Mouse (Mus musculus): ENCODE results near the gene Htra1. TPM values are rescaled to one million over a fixed set of nuclear protein-coding genes. Genes with fewer than 3 reads are reported as not detected.

The Htra1 gene
- polyA plus RNA-seq, 1 experiment from 2014 or later, result 7.9 TPM

DNA sequence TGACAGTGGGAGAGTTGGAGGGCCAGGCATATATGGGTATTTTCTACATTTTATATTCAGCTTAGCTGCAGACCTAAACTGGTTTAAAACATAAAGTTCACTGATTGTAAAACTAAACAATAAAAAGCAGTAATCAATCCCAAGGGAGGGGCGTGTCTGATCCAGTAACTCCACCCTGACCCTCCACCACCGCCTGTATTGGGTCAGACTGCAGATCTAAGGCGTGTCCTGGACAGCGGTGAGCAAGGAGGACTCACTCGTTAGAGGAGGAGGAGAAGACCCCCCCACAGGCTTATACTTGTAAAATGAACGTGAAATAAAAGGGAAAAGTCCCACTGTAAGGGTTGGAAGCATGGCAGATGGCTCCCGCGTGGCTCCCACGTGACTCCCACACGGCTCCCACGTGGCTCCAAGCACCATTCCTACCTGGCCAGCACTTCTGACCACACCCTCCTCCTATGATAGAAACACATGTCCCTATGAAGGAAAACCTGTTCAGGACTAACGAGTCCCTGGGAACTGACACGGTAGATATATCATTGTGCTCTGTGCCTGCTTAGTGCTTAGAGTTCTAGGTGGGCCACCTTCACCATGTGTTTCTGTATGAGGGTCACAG, 55.4 kb downstream of the Htra1 start:
- Histone ChIP-seq H3K9me3 (no peaks in the 10 kb centered on the region), H3K27me3 (replicated peaks) (no peaks in the 10 kb centered on the region), H3K4me2 (replicated peaks) (no peak overlapping the region), H3K4me3 (no peak overlapping the region), H3K9ac (no peak overlapping the region), H3K4me1 (no peaks in the 10 kb centered on the region), H3K27ac (no peak overlapping the region), H3K36me3 (no peaks in the 10 kb centered on the region)
- 87% methylated on average over 13 of the region's 13 CpGs for WGBS
- ATAC-seq (ENCODE audit: low FRiP score, low read depth), result no peak

DNA sequence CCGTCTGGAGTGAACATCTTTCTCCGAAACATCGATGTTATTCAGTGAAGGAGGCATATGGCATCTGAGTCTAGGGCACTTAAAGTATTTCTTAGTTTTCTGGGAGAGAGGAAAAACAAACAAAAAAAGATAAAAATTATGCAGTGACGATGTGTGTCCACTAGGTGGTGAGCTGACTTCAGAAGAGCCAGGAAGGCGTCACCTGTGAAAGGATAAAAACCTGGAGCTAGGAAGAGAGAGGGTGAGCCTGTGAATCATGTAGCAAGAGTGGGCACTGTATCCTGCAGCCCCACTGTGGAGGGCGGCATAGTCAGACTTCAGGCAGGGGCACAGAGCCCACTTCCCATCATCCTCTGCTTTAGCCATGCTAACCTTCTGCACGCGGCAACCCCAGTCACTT, 58.0 kb downstream of the Htra1 start:
- H3K9me3 ChIP-seq, result no peaks in the 10 kb centered on the region
- H3K4me1 ChIP-seq, result no peaks in the 10 kb centered on the region
- no peak for ATAC-seq (ENCODE audit: low FRiP score, low read depth)
- H3K4me2 ChIP-seq (replicated peaks), result no peak overlapping the region
- H3K36me3 ChIP-seq, result no peaks in the 10 kb centered on the region
- no peak overlapping the region for H3K4me3 ChIP-seq
- WGBS, result 55% methylated on average over 8 of the region's 8 CpGs
- H3K27ac ChIP-seq, result no peak overlapping the region
- H3K27me3 ChIP-seq (replicated peaks), result no peaks in the 10 kb centered on the region
- H3K9ac ChIP-seq, result no peak overlapping the region

DNA sequence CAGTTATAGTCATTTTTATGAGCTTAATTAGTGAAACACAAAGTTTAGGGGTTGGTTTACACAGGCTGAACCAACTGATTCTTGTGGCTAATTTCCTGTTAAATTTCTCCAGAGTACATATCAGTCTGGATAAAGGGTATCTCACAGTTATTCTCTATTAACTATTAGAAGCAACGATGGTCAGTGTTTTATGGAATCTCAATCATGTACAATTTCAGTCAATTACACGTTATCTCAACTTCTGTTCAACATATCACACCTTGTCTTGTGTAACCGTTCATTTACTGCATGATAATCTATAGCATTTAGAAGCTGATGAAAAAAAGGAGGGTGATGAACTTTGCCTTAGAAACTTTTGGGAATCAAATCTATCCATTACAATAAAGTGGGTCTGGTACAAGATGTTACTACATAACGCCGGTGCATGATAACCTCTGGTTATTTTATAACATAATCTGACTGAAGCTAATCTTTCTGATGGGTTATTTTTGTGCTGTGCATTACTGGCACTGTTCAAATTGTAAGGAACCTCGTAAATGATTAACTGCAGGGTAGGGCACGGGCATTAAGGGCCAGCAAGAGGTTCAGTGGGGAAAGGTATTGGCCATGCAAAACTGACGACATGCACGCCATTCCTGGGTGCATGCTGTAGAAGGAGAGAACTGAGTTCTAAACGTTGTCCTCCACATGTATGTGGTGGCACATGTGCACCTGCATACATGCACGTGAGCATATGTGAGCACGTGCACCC, 66.2 kb downstream of the Htra1 start:
- H3K4me2 ChIP-seq (replicated peaks), result no peak overlapping the region
- peaks cover 17% of the 10 kb centered on the region for H3K9me3 ChIP-seq
- H3K27me3 ChIP-seq (replicated peaks), result no peaks in the 10 kb centered on the region
- no peaks in the 10 kb centered on the region for H3K36me3 ChIP-seq
- no peak overlapping the region for H3K4me3 ChIP-seq
- no peak overlapping the region for H3K9ac ChIP-seq
- ATAC-seq (ENCODE audit: low FRiP score, low read depth), result no peak
- no peaks in the 10 kb centered on the region for H3K4me1 ChIP-seq
- no peak overlapping the region for H3K27ac ChIP-seq
- WGBS, result 88% methylated on average over 12 of the region's 12 CpGs

DNA sequence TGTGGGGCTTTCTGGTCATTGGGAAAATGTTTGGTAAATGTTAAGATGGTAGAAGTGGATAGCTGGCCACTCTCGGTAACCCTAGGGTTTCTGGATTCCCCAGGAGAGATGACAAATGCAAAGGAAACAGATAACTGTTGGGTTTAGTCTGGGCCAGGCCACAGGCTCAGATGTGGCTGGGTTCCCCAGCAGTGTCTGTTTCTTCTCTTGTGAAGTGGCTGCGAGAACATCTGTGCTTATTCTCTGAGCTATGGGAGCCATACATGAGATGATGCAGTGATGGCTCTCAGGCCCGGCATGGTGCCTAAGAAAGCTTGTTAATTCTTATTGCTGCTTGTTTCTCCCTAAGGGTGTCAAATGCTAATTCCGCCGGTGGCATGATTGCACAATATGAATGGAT, 68.2 kb downstream of the Htra1 start:
- 93% methylated on average over 5 of the region's 5 CpGs for WGBS
- Histone ChIP-seq H3K4me3 (no peak overlapping the region), H3K9ac (no peak overlapping the region), H3K27me3 (replicated peaks) (no peaks in the 10 kb centered on the region), H3K4me1 (no peaks in the 10 kb centered on the region), H3K36me3 (no peaks in the 10 kb centered on the region), H3K27ac (no peak overlapping the region), H3K4me2 (replicated peaks) (no peak overlapping the region), H3K9me3 (peaks cover 20% of the 10 kb centered on the region)
- ATAC-seq (ENCODE audit: low FRiP score, low read depth), result no peak

DNA sequence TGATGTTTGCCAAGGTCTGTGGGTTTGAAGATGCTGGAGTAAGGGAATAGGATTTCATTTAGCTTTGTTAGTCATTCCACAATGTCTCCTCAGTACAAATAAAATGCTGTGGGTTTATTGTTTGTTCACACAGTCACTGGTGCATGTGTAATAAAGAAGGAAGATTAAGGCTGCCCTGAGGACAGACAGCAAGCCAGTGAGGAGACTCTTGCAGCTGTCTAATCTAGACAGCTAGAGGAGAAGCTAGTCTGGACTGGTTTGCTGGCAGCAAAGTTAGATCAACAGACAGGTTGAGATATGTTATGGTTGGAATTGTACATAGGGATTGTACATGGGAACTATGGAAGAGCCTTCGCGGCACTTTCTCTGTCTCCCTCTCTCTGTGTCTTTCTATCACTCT, 71.3 kb downstream of the Htra1 start:
- H3K4me3 ChIP-seq, result no peak overlapping the region
- no peak overlapping the region for H3K9ac ChIP-seq
- WGBS, result 93% methylated on average over 2 of the region's 2 CpGs
- no peak for ATAC-seq (ENCODE audit: low FRiP score, low read depth)
- H3K9me3 ChIP-seq, result peaks cover 20% of the 10 kb centered on the region
- H3K27ac ChIP-seq, result no peak overlapping the region
- H3K4me2 ChIP-seq (replicated peaks), result no peak overlapping the region
- no peaks in the 10 kb centered on the region for H3K36me3 ChIP-seq
- no peaks in the 10 kb centered on the region for H3K4me1 ChIP-seq
- no peaks in the 10 kb centered on the region for H3K27me3 ChIP-seq (replicated peaks)

DNA sequence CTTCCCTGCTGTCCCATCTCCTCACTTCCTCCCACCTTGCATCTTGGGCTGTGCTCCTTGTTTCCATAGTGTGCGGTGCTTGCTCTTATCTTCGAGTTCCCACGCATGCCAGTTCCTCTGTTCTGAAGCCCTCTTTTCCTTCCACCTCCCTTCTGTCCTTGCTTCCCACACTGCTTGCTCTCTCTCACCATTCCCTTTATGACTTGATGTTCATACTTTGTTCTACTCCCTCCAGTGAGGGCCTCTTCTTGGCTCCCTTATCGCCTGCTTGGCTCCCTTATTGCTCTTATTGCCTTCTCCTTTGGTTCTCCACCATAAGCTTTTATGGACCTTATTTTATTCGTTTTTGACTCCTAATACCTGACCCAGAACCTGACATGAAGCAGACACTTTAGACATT, 73.3 kb downstream of the Htra1 start:
- no peaks in the 10 kb centered on the region for H3K36me3 ChIP-seq
- no peaks in the 10 kb centered on the region for H3K4me1 ChIP-seq
- H3K27ac ChIP-seq, result no peak overlapping the region
- whole genome bisulfite sequencing, result 85% methylated on average over 5 of the region's 5 CpGs
- ATAC-seq (ENCODE audit: low FRiP score, low read depth), result no peak
- H3K4me3 ChIP-seq, result no peak overlapping the region
- H3K9me3 ChIP-seq, result peaks cover 20% of the 10 kb centered on the region
- no peak overlapping the region for H3K4me2 ChIP-seq (replicated peaks)
- no peak overlapping the region for H3K9ac ChIP-seq
- no peaks in the 10 kb centered on the region for H3K27me3 ChIP-seq (replicated peaks)

DNA sequence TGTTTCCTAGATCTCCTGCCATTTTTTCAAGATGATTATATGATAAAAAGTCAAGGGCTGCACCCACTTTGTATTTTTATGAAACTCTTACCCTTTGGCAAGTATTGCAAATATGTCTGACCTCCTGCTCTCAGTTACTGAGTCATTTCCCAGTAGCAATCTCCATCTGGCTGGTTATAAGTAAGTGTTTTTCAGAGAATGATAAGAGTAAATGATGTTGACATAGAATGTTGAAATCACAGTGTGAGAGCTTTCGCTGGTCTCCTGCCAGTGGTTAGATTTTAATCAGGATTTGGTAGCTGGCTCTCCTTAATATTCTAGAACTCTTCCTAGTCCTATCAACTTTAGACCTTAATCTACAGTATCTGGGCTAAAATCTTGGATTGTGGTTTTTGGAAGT, 76.0 kb downstream of the Htra1 start:
- Histone ChIP-seq H3K4me1 (no peaks in the 10 kb centered on the region), H3K27me3 (replicated peaks) (no peaks in the 10 kb centered on the region), H3K4me2 (replicated peaks) (no peak overlapping the region), H3K9me3 (peaks cover 6% of the 10 kb centered on the region; the same call in 1 of the 2 replicates), H3K36me3 (no peaks in the 10 kb centered on the region), H3K27ac (no peak overlapping the region), H3K4me3 (no peak overlapping the region), H3K9ac (no peak overlapping the region)
- WGBS, result 89% methylated on average over 1 of the region's 1 CpGs
- no peak for ATAC-seq (ENCODE audit: low FRiP score, low read depth)

DNA sequence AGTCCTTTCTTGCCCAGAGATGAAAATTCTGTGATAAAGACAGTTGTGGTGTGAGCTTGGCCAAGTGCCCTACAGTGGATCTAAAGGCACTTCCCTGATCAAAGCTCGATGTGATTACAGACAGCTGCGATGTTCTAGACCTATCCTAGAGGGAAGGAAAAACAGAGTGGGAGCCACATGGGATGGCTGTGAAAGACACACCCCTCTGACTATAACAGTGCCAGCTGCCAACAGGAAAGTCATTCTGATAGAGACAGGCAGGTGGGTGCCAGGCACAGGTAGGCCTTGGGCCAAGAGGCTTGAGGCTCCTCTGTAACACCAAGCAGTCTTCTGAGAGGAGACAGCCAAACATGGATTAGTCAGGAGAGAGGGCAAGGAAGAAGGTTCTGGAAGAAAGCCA, 83.3 kb downstream of the Htra1 start:
- H3K27me3 ChIP-seq (replicated peaks), result no peaks in the 10 kb centered on the region
- 90% methylated on average over 2 of the region's 2 CpGs for WGBS
- no peak for ATAC-seq (ENCODE audit: low FRiP score, low read depth)

DNA sequence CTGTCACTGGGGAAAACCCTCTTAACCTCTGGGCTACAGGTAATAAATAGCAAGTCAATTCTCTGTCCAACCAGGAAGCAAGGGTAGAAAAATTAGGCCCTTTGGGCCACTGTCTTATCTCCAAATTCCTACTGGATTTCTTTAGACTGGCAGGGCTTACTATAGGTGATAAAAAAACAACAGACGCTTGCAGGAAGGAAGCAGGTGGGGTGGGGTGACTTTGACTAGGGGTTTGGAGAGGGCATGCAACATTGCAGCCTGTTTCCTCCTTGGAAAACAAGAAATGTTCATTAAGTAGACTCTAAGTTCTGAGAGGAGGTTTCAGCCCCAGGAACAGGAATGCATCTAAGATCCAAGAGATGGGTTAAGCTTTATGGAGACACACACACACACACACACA, 88.9 kb downstream of the Htra1 start:
- H3K36me3 ChIP-seq, result no peaks in the 10 kb centered on the region
- WGBS, result 74% methylated on average over 1 of the region's 1 CpGs

More for the DNA sequence above, 83.3 kb downstream of the Htra1 start:
- H3K9ac ChIP-seq, result no peak overlapping the region
- peaks cover 5% of the 10 kb centered on the region; the same call in 1 of the 2 replicates for H3K9me3 ChIP-seq
- no peak overlapping the region for H3K4me3 ChIP-seq
- H3K27ac ChIP-seq, result no peak overlapping the region
- H3K4me1 ChIP-seq, result no peaks in the 10 kb centered on the region
- H3K4me2 ChIP-seq (replicated peaks), result no peak overlapping the region
- no peaks in the 10 kb centered on the region for H3K36me3 ChIP-seq

DNA sequence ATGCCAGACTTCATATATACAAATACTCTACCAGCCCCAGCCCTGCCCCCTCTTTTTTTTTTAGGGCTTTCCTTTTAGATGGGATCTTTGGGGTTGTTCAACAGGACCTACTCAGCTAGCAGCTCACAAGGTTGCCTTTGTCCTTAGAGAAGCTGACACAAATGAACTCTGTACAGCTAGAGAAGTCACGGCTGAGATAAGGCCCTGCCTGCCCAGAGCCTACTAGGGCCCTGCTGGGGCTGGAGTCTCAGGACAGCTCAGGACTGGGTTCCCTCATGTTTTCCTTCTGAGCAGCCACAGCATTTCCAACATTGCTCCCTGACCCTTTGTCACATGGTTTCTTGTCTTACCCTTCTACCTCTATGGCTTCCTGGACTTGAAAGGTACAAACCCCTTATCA, 91.6 kb downstream of the Htra1 start:
- no peaks in the 10 kb centered on the region for H3K9me3 ChIP-seq
- H3K27me3 ChIP-seq (replicated peaks), result no peaks in the 10 kb centered on the region
- no peak overlapping the region for H3K27ac ChIP-seq
- H3K4me3 ChIP-seq, result no peak overlapping the region
- no peaks in the 10 kb centered on the region for H3K36me3 ChIP-seq
- H3K9ac ChIP-seq, result no peak overlapping the region
- WGBS, result 83% methylated on average over 1 of the region's 1 CpGs
- no peak overlapping the region for H3K4me2 ChIP-seq (replicated peaks)
- no peaks in the 10 kb centered on the region for H3K4me1 ChIP-seq
- ATAC-seq (ENCODE audit: low FRiP score, low read depth), result no peak

More for the DNA sequence above, 88.9 kb downstream of the Htra1 start:
- Histone ChIP-seq H3K4me1 (no peaks in the 10 kb centered on the region), H3K4me2 (replicated peaks) (no peak overlapping the region), H3K9me3 (no peaks in the 10 kb centered on the region), H3K27ac (no peak overlapping the region), H3K27me3 (replicated peaks) (no peaks in the 10 kb centered on the region), H3K9ac (no peak overlapping the region), H3K4me3 (no peak overlapping the region)
- ATAC-seq (ENCODE audit: low FRiP score, low read depth), result no peak

DNA sequence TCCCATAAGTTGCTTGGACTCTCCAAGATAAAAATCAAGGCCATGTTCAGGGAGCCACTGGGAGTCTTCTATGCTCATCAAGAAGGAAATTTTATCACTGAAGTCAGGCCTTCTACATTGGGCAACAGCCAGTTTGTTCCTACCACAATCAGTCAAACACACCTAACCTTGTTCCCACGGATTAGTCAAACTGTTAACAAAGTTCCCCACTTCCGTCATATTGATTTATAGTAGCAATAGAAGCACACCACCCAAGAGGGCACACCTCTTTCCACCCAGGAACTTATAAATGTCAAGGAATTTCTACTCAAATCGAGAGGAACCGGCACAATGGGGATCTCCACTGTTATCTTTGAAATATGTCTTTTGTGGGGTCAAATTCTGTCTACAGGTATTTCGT, 95.8 kb downstream of the Htra1 start, which contains the start of gene Dmbt1:
Dmbt1 (plus strand) TSS at position 299 of the 400 bp plus-strand sequence.
- ATAC-seq (ENCODE audit: low FRiP score, low read depth), result no peak
- Histone ChIP-seq H3K4me2 (replicated peaks) (no peak within 1 kb of the TSS), H3K9ac (no peak within 1 kb of the TSS), H3K27me3 (replicated peaks) (no peaks in the 10 kb centered on the region), H3K9me3 (no peaks in the 10 kb centered on the region), H3K4me1 (no peaks in the 10 kb centered on the region), H3K27ac (no peak within 1 kb of the TSS), H3K36me3 (no peaks in the 10 kb centered on the region), H3K4me3 (no peak within 1 kb of the TSS)
- WGBS, result 80% methylated on average over 5 of the region's 5 CpGs
